Mouse (Mus musculus): ENCODE results near the gene Sergef.
A peak's percentile ranks its signal among the peaks of the same experiment; 100 is the strongest.

DNA sequence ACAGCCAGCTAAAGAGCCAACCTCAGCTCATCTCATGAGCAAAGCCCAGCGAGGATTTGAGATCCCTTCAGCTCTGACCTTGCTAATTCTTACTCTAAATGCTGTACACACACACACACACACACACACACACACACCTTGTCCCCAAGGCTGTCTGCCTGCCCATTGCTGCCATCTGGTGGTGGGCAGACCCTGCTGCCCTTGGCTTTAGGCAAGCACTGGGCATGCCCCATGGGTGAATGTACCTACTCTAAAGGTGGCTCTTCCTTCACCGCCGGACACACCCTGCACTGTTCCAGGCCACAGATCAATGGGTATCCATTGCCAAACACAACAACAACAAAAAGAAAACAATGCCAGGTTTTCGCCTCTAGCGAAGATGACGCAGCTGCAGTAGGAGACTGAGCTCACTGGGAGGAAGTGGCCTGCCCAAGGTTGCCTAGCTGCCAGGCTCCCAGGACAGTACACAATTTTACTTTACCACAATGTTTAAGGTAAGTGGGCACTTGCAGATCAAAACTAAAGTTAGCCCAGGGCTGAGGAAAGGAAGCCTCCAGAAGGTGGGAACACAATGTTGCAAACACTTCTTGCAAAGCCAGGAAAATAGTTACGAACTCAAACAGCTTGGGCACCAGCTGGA, 33.1 kb downstream of the Sergef start:
- peak; percentile 84 for TF ChIP-seq CTCF (IDR thresholded peaks at IDR 0.05)
- TF ChIP-seq POLR2A (IDR thresholded peaks at IDR 0.05; ENCODE audit: insufficient read depth, low read depth, low read length) = no peak
